Mouse (Mus musculus): ENCODE data around the gene Sh2b1. TPM values are rescaled to one million over a fixed set of nuclear protein-coding genes. Genes with fewer than 3 reads are reported as not detected.

Sh2b1 gene
- polyA plus RNA-seq, 1 experiment = 146 TPM

- no peak for DNase-seq
- no peaks in the 10 kb centered on the region for H3K36me3 ChIP-seq (ENCODE audit: control insufficient read depth, insufficient read depth, low read length)
- 74% methylated on average over 6 of the region's 6 CpGs for WGBS
- H3K27me3 ChIP-seq (ENCODE audit: control insufficient read depth, insufficient read depth, low read length) = no peaks in the 10 kb centered on the region
- peaks cover 3% of the 10 kb centered on the region; the same call in 1 of the 2 replicates for H3K4me1 ChIP-seq (replicated peaks; ENCODE audit: control insufficient read depth, insufficient read depth, low read length)
- TF ChIP-seq POLR2A (IDR thresholded peaks at IDR 0.05; ENCODE audit: control insufficient read depth, extremely low read depth, insufficient read depth, low read length, poor library complexity) = no peak
- TF ChIP-seq CTCF (IDR thresholded peaks at IDR 0.05; ENCODE audit: borderline replicate concordance, control insufficient read depth, extremely low read depth, insufficient read depth, low read length, poor library complexity) = no peak
- no peak overlapping the region for H3K27ac ChIP-seq (ENCODE audit: control insufficient read depth, insufficient read depth, low read length)
- no peak overlapping the region for H3K4me3 ChIP-seq (ENCODE audit: control insufficient read depth, insufficient read depth, low read length)
These were observed 51.1 kb downstream of the Sh2b1 start for GRCm38 (mm10) chr7:126424161-126424560.

DNA sequence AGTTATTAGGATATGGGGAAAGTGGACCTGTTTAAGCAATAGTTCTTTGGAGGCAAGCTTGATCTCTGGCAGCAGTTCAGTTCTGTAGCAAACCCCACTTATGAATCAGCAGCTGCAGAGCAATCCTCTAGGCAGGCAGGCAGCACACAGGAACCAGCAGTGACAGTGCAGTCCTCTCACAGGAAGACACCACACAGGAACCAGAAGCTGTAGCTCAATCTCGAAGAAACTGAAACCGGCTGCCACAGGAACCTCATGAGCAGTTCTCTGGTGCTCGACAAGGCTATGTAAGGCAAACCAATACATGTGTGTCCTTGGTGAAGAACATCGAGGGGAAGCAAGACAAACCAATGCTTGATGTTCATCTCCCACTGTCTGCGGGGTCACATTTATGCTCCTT, 53.5 kb downstream of the Sh2b1 start:
- H3K4me3 ChIP-seq (ENCODE audit: control insufficient read depth, insufficient read depth, low read length) = no peak overlapping the region
- no peaks in the 10 kb centered on the region for H3K36me3 ChIP-seq (ENCODE audit: control insufficient read depth, insufficient read depth, low read length)
- H3K27me3 ChIP-seq (ENCODE audit: control insufficient read depth, insufficient read depth, low read length) = no peaks in the 10 kb centered on the region
- TF ChIP-seq POLR2A (IDR thresholded peaks at IDR 0.05; ENCODE audit: control insufficient read depth, extremely low read depth, insufficient read depth, low read length, poor library complexity) = no peak
- no peak for TF ChIP-seq CTCF (IDR thresholded peaks at IDR 0.05; ENCODE audit: borderline replicate concordance, control insufficient read depth, extremely low read depth, insufficient read depth, low read length, poor library complexity)
- no peak overlapping the region for H3K27ac ChIP-seq (ENCODE audit: control insufficient read depth, insufficient read depth, low read length)
- H3K4me1 ChIP-seq (replicated peaks; ENCODE audit: control insufficient read depth, insufficient read depth, low read length) = peaks cover under 1% of the 10 kb centered on the region
- 66% methylated on average over 5 of the region's 5 CpGs for WGBS
- DNase-seq = no peak

GRCm38 (mm10) chr7:126418496-126418895, 56.7 kb downstream of the Sh2b1 start:
- TF ChIP-seq POLR2A (IDR thresholded peaks at IDR 0.05; ENCODE audit: control insufficient read depth, extremely low read depth, insufficient read depth, low read length, poor library complexity) (no peak), CTCF (IDR thresholded peaks at IDR 0.05; ENCODE audit: borderline replicate concordance, control insufficient read depth, extremely low read depth, insufficient read depth, low read length, poor library complexity) (no peak)
- WGBS = 34% methylated on average over 3 of the region's 3 CpGs

GRCm38 (mm10) chr7:126417606-126418005, 57.6 kb downstream of the Sh2b1 start:
- H3K27me3 ChIP-seq (ENCODE audit: control insufficient read depth, insufficient read depth, low read length) = no peaks in the 10 kb centered on the region
- H3K4me1 ChIP-seq (replicated peaks; ENCODE audit: control insufficient read depth, insufficient read depth, low read length) = peaks cover 8% of the 10 kb centered on the region
- TF ChIP-seq CTCF (IDR thresholded peaks at IDR 0.05; ENCODE audit: borderline replicate concordance, control insufficient read depth, extremely low read depth, insufficient read depth, low read length, poor library complexity) (no peak), POLR2A (IDR thresholded peaks at IDR 0.05; ENCODE audit: control insufficient read depth, extremely low read depth, insufficient read depth, low read length, poor library complexity) (no peak)
- H3K27ac ChIP-seq (ENCODE audit: control insufficient read depth, insufficient read depth, low read length) = no peak overlapping the region
- no peak for DNase-seq
- 98% methylated on average over 4 of the region's 4 CpGs for WGBS
- H3K4me3 ChIP-seq (ENCODE audit: control insufficient read depth, insufficient read depth, low read length) = no peak overlapping the region
- H3K36me3 ChIP-seq (ENCODE audit: control insufficient read depth, insufficient read depth, low read length) = no peaks in the 10 kb centered on the region

More at GRCm38 (mm10) chr7:126418496-126418895, 56.7 kb downstream of the Sh2b1 start:
- H3K27me3 ChIP-seq (ENCODE audit: control insufficient read depth, insufficient read depth, low read length) = no peaks in the 10 kb centered on the region
- DNase-seq = no peak
- H3K36me3 ChIP-seq (ENCODE audit: control insufficient read depth, insufficient read depth, low read length) = no peaks in the 10 kb centered on the region
- H3K27ac ChIP-seq (ENCODE audit: control insufficient read depth, insufficient read depth, low read length) = no peak overlapping the region
- no peak overlapping the region for H3K4me3 ChIP-seq (ENCODE audit: control insufficient read depth, insufficient read depth, low read length)
- peaks cover 8% of the 10 kb centered on the region for H3K4me1 ChIP-seq (replicated peaks; ENCODE audit: control insufficient read depth, insufficient read depth, low read length)

DNA sequence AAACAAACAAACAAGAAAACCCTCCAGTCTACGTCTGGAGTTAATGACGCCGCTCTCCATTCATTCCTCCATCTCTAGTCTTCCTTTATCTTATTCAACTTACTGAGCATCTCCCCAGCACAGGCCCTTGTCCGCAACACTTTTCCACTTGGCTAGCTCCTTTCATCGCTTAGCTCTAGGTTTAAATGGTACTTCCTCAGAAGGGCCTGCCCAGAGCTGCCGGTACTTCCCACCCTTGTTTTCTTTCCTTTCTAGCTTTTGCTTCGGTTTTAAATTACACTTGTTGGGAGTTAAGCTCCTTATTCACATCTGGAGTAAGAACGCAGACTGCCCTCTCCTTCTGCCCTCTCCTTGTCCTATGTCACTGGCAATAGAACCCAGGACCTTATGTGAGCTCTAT, 58.2 kb downstream of the Sh2b1 start:
- H3K27ac ChIP-seq (ENCODE audit: control insufficient read depth, insufficient read depth, low read length) = no peak overlapping the region
- WGBS = 61% methylated on average over 8 of the region's 8 CpGs
- H3K4me3 ChIP-seq (ENCODE audit: control insufficient read depth, insufficient read depth, low read length) = no peak overlapping the region
- peaks cover 8% of the 10 kb centered on the region for H3K4me1 ChIP-seq (replicated peaks; ENCODE audit: control insufficient read depth, insufficient read depth, low read length)
- no peak for TF ChIP-seq CTCF (IDR thresholded peaks at IDR 0.05; ENCODE audit: borderline replicate concordance, control insufficient read depth, extremely low read depth, insufficient read depth, low read length, poor library complexity)
- no peak for TF ChIP-seq POLR2A (IDR thresholded peaks at IDR 0.05; ENCODE audit: control insufficient read depth, extremely low read depth, insufficient read depth, low read length, poor library complexity)
- DNase-seq = no peak
- no peaks in the 10 kb centered on the region for H3K27me3 ChIP-seq (ENCODE audit: control insufficient read depth, insufficient read depth, low read length)
- H3K36me3 ChIP-seq (ENCODE audit: control insufficient read depth, insufficient read depth, low read length) = no peaks in the 10 kb centered on the region

Other genes starting within 250 kb of the Sh2b1 start
- 78.1 and 82.0 TPM in 2 replicates for gene Sbk1, start 202.8 kb downstream of the Sh2b1 start, polyA plus RNA-seq (2012; rRNA removed)
- gene Lat, start 105.9 kb downstream of the Sh2b1 start, polyA plus RNA-seq (2012; rRNA removed) = 2,604 and 2,615 TPM in 2 replicates
- 457 and 489 TPM in 2 replicates for gene Spns1, start 98.0 kb downstream of the Sh2b1 start, polyA plus RNA-seq (2012; rRNA removed)
- gene Nfatc2ip, start 78.7 kb downstream of the Sh2b1 start, polyA plus RNA-seq (2012; rRNA removed) = 24.3 and 28.6 TPM in 2 replicates
- gene Cd19, start 60.5 kb downstream of the Sh2b1 start, polyA plus RNA-seq (2012; rRNA removed) = 10.8 and 11.6 TPM in 2 replicates
- gene Rabep2, start 46.7 kb downstream of the Sh2b1 start, polyA plus RNA-seq (2012; rRNA removed) = 26.1 and 27.6 TPM in 2 replicates
- gene Atp2a1, start 12.3 kb downstream of the Sh2b1 start, polyA plus RNA-seq (2012; rRNA removed) = 3.2 and 5.2 TPM in 2 replicates
- 127 and 134 TPM in 2 replicates for gene Tufm, start 11.9 kb upstream of the Sh2b1 start, polyA plus RNA-seq (2012; rRNA removed)
- 563 and 715 TPM in 2 replicates for gene Atxn2l, start 28.0 kb upstream of the Sh2b1 start, polyA plus RNA-seq (2012; rRNA removed)
- gene Eif3c, start 91.0 kb upstream of the Sh2b1 start, polyA plus RNA-seq (2012; rRNA removed) = 120 and 126 TPM in 2 replicates
- gene Apobr, start 109.5 kb upstream of the Sh2b1 start, polyA plus RNA-seq (2012; rRNA removed) = 6.8 and 7.2 TPM in 2 replicates
- gene Cln3, start 110.4 kb upstream of the Sh2b1 start, polyA plus RNA-seq (2012; rRNA removed) = 90.6 and 141 TPM in 2 replicates
- gene Il27, start 119.5 kb upstream of the Sh2b1 start, polyA plus RNA-seq (2012; rRNA removed) = 1.8 and 3.0 TPM in 2 replicates
- 5.2 and 7.1 TPM in 2 replicates for gene Nupr1, start 155.4 kb upstream of the Sh2b1 start, polyA plus RNA-seq (2012; rRNA removed)
- gene Sgf29, start 173.9 kb upstream of the Sh2b1 start, polyA plus RNA-seq (2012; rRNA removed) = 72.9 and 99.6 TPM in 2 replicates
- gene Sult1a1, start 201.0 kb upstream of the Sh2b1 start, polyA plus RNA-seq (2012; rRNA removed) = 8.6 and 14.8 TPM in 2 replicates
- gene Bola2, start 220.0 kb upstream of the Sh2b1 start, polyA plus RNA-seq (2012; rRNA removed) = 45.6 and 51.3 TPM in 2 replicates
- gene Slx1b, start 220.4 kb upstream of the Sh2b1 start, polyA plus RNA-seq (2012; rRNA removed) = 34.6 and 36.7 TPM in 2 replicates
- 2,939 and 3,162 TPM in 2 replicates for gene Coro1a, start 232.4 kb upstream of the Sh2b1 start, polyA plus RNA-seq (2012; rRNA removed)

Data from thymus, adult 2 months (tissue).